Mouse (Mus musculus) hindbrain, postnatal 0 days (tissue): ENCODE results near the gene Fgfr2. TPM values are rescaled to one million over a fixed set of nuclear protein-coding genes. Genes with fewer than 3 reads are reported as not detected.

Experiments used
- ATAC-seq: fragments of 200-750 bp; cut with Nextera tagmentation; 2 replicates; pipeline ENCODE4 v1.8.0; 2017; ENCODE audit warnings: mild to moderate bottlenecking, moderate TSS enrichment, moderate library complexity
- DNase-seq: peaks from one replicate; pipeline ENCODE4 v3.0.0-alpha.2; 2015; ENCODE audit warnings: low spot score
- H3K27ac ChIP-seq: fragments of 300-500 bp; sonication (generic); 2 replicates; pipeline ENCODE4 v1.5.1; 2014; ENCODE audit warnings: mild to moderate bottlenecking
- H3K27me3 ChIP-seq: fragments of 300-500 bp; sonication (generic); 2 replicates; pipeline ENCODE4 v1.6.1; 2014; ENCODE audit warnings: low read length, mixed read lengths; ENCODE audit not compliant: insufficient read depth
- H3K36me3 ChIP-seq: fragments of 300-500 bp; sonication (generic); 2 replicates; pipeline ENCODE4 v1.6.1; 2014; ENCODE audit warnings: low read length, mixed read lengths; ENCODE audit not compliant: insufficient read depth
- H3K4me1 ChIP-seq: fragments of 300-500 bp; sonication (generic); 2 replicates; pipeline ENCODE4 v1.6.1; 2014; ENCODE audit warnings: antibody characterized with exemption, low read length, mixed read lengths; ENCODE audit not compliant: insufficient read depth
- H3K4me2 ChIP-seq: fragments of 300-500 bp; sonication (generic); 2 replicates; pipeline ENCODE4 v1.6.1; 2014; ENCODE audit warnings: low read depth, mild to moderate bottlenecking, low read length, moderate library complexity, mixed read lengths
- H3K4me3 ChIP-seq: fragments of 300-500 bp; sonication (generic); 2 replicates; pipeline ENCODE4 v1.5.1; 2014; ENCODE audit warnings: low read length
- H3K9ac ChIP-seq: fragments of 300-500 bp; sonication (generic); replicated peaks from 2 replicates; pipeline ENCODE4 v1.6.1; 2014; ENCODE audit warnings: mild to moderate bottlenecking, low read length, moderate library complexity, mixed read lengths
- H3K9me3 ChIP-seq: fragments of 300-500 bp; sonication (generic); 2 replicates; pipeline ENCODE4 v1.6.1; 2016; ENCODE audit warnings: low read length, mixed read lengths
- CTCF ChIP-seq: IDR thresholded peaks from 2 replicates; pipeline ENCODE4 v1.5.1; 2016; ENCODE audit warnings: antibody characterized with exemption, control low read depth, low read depth
- WGBS: fragments of 180-500 bp; shearing (Covaris S2); extraction: QIAGEN DNeasy Blood & Tissue Kit; methylation state at CpG from one replicate; pipeline ENCODE4 v1.1.7; 2014; 5-methylcytosine and 5-hydroxymethylcytosine counted together
- polyA plus RNA-seq: library from polyadenylated mRNA; unstranded; fragments of >200 nt; fragmentation: Nextera tagmentation; extraction: Ambion mirVana; gene quantifications from 2 replicates; pipeline ENCODE4 v1.2.1, GENCODE M21; 2015
- total RNA-seq: library from RNA; depleted of rRNA; stranded (reverse); fragments of >200 nt; gene quantifications from 2 replicates; pipeline ENCODE4 v1.2.3, GENCODE M21; 2014

Gene Fgfr2
- total and polyA plus RNA-seq, 2 experiments from 2014 or later: 17.3 to 49.0 TPM

GRCm38 (mm10) chr7:132690716-132691472, 432.3 kb downstream of the Fgfr2 start:
- Histone ChIP-seq H3K27ac (no peak overlapping the region), H3K4me1 (0 out of 2 replicates have a peak, but pooled peaks cover 7% of the 10 kb centered on the region), H3K27me3 (no peaks in the 10 kb centered on the region), H3K4me2 (no peak overlapping the region), H3K9me3 (no peaks in the 10 kb centered on the region; the same call in 1 of the 2 replicates), H3K4me3 (no peak overlapping the region), H3K9ac (no peak overlapping the region), H3K36me3 (no peaks in the 10 kb centered on the region)
- WGBS: 86% methylated on average over 14 of the region's 14 CpGs
- ATAC-seq (no peak), DNase-seq (no peak)
- no peak for TF ChIP-seq CTCF

DNA sequence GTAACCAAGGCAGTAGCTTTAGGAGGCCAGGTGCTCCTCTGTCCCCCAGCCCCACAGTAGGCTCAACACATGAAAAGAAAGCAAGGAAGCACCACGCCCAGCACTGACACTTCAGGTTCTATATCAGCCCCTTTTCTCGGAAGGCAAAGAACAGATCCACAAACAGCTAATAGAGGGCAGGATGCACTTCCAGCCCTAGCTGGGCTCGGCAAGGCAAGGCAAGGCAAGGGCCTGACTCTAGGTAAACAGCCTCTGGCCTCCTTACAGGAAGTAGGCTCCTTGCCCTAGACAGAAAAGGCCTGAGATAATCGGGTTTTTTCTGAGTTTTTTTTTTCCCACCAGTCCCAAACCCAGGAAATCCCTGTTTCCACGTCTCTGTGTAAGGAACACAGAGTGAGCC, 433.4 kb downstream of the Fgfr2 start:
- 74% methylated on average over 5 of the region's 5 CpGs for WGBS
- no peak for TF ChIP-seq CTCF
- no peaks in the 10 kb centered on the region for H3K9me3 ChIP-seq
- no peaks in the 10 kb centered on the region for H3K27me3 ChIP-seq
- no peak for ATAC-seq
- H3K4me1 ChIP-seq: 0 out of 2 replicates have a peak, but pooled peaks cover 7% of the 10 kb centered on the region
- H3K4me2 ChIP-seq: no peak overlapping the region
- peak overlapping the region; percentile 70 for H3K27ac ChIP-seq
- DNase-seq: no peak
- no peaks in the 10 kb centered on the region for H3K36me3 ChIP-seq
- no peak overlapping the region for H3K9ac ChIP-seq
- H3K4me3 ChIP-seq: no peak overlapping the region

GRCm38 (mm10) chr7:132688721-132689120, 434.4 kb downstream of the Fgfr2 start:
- H3K9ac ChIP-seq: no peak overlapping the region
- no peak overlapping the region for H3K4me2 ChIP-seq
- peak; percentile 62 for DNase-seq
- no peak for TF ChIP-seq CTCF
- whole genome bisulfite sequencing: 44% methylated on average over 5 of the region's 5 CpGs
- H3K36me3 ChIP-seq: no peaks in the 10 kb centered on the region
- no peaks in the 10 kb centered on the region for H3K27me3 ChIP-seq
- no peaks in the 10 kb centered on the region for H3K9me3 ChIP-seq
- H3K4me3 ChIP-seq: no peak overlapping the region
- peak overlapping the region; percentile 70 for H3K27ac ChIP-seq
- peak; percentile 94 for ATAC-seq
- H3K4me1 ChIP-seq: 0 out of 2 replicates have a peak, but pooled peaks cover 7% of the 10 kb centered on the region

- no peak for ATAC-seq
- 64% methylated on average over 2 of the region's 2 CpGs for WGBS
- TF ChIP-seq CTCF: no peak
Measured at GRCm38 (mm10) chr7:132687897-132688296, 435.3 kb downstream of the Fgfr2 start.

GRCm38 (mm10) chr7:132686515-132686914, 436.6 kb downstream of the Fgfr2 start:
- H3K9ac ChIP-seq: no peak overlapping the region
- 96% methylated on average over 3 of the region's 3 CpGs for WGBS
- H3K9me3 ChIP-seq: no peaks in the 10 kb centered on the region
- H3K4me1 ChIP-seq: 0 out of 2 replicates have a peak, but pooled peaks cover 7% of the 10 kb centered on the region
- no peak for TF ChIP-seq CTCF
- H3K27me3 ChIP-seq: no peaks in the 10 kb centered on the region
- H3K4me3 ChIP-seq: no peak overlapping the region
- no peaks in the 10 kb centered on the region for H3K36me3 ChIP-seq
- H3K4me2 ChIP-seq: no peak overlapping the region
- H3K27ac ChIP-seq: no peak overlapping the region
- ATAC-seq (no peak), DNase-seq (no peak)

More at GRCm38 (mm10) chr7:132687897-132688296, 435.3 kb downstream of the Fgfr2 start:
- no peak overlapping the region for H3K4me2 ChIP-seq
- H3K4me1 ChIP-seq: 0 out of 2 replicates have a peak, but pooled peaks cover 7% of the 10 kb centered on the region
- no peaks in the 10 kb centered on the region for H3K9me3 ChIP-seq
- H3K36me3 ChIP-seq: no peaks in the 10 kb centered on the region
- H3K4me3 ChIP-seq: no peak overlapping the region
- no peak for DNase-seq
- H3K27me3 ChIP-seq: no peaks in the 10 kb centered on the region
- H3K9ac ChIP-seq: no peak overlapping the region
- H3K27ac ChIP-seq: peak overlapping the region; percentile 70; the same call in 1 of the 2 replicates

DNA sequence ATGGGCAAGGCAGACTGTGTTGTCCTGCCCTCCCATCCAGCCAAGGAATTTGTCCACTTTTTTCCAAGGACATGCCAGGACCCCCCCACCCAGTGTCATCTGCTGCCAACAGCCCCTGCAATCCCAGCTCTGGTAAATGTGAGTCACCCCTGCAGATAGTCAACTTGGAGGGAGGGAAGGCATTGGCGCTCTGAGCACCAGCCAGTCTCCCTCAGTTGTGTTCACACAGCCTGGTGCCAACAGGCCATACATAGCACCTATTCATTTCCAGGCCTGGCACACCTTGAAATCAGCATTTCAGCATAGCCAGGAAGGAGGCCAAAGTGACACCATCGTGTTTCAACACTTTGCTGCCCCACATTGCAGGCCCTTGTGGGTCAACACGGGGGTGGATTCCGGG, 439.2 kb downstream of the Fgfr2 start:
- Histone ChIP-seq H3K4me3 (no peak overlapping the region), H3K27ac (no peak overlapping the region), H3K36me3 (no peaks in the 10 kb centered on the region), H3K27me3 (no peaks in the 10 kb centered on the region), H3K4me2 (no peak overlapping the region), H3K4me1 (0 out of 2 replicates have a peak, but pooled peaks cover 9% of the 10 kb centered on the region), H3K9ac (no peak overlapping the region), H3K9me3 (no peaks in the 10 kb centered on the region)
- TF ChIP-seq CTCF: no peak
- DNase-seq (no peak), ATAC-seq (no peak)
- WGBS: 82% methylated on average over 4 of the region's 4 CpGs

- WGBS: 41% methylated on average over 3 of the region's 3 CpGs
- Histone ChIP-seq H3K4me1 (0 out of 2 replicates have a peak, but pooled peaks cover 5% of the 10 kb centered on the region), H3K27me3 (no peaks in the 10 kb centered on the region), H3K9ac (no peak overlapping the region), H3K4me2 (no peak overlapping the region), H3K9me3 (no peaks in the 10 kb centered on the region), H3K27ac (no peak overlapping the region), H3K36me3 (no peaks in the 10 kb centered on the region), H3K4me3 (no peak overlapping the region)
- DNase-seq (no peak), ATAC-seq (no peak)
- no peak for TF ChIP-seq CTCF
Measured at GRCm38 (mm10) chr7:132682901-132683300, 440.2 kb downstream of the Fgfr2 start.
